Mouse (Mus musculus) ES-Bruce4 (cell line): ENCODE data around the gene B430305J03Rik. TPM values are rescaled to one million over a fixed set of nuclear protein-coding genes. Genes with fewer than 3 reads are reported as not detected.

Source experiments
- H3K27ac ChIP-seq: 2 replicates; pipeline ENCODE4 v1.5.1; 2012; ENCODE audit warnings: low read length, inconsistent platforms; ENCODE audit not compliant: insufficient read depth
- H3K27me3 ChIP-seq: 2 replicates; pipeline ENCODE4 v1.6.1; 2012; ENCODE audit warnings: mild to moderate bottlenecking, low read length, inconsistent platforms; ENCODE audit not compliant: control insufficient read depth, poor library complexity, insufficient read depth, severe bottlenecking
- H3K36me3 ChIP-seq: 2 replicates; pipeline ENCODE4 v1.6.1; 2012; ENCODE audit warnings: inconsistent platforms, mild to moderate bottlenecking, low read length, moderate library complexity; ENCODE audit not compliant: control insufficient read depth, poor library complexity, insufficient read depth, severe bottlenecking
- H3K4me1 ChIP-seq: one replicate; pipeline ENCODE4 v1.8.1; 2011; ENCODE audit warnings: low read length; ENCODE audit not compliant: control insufficient read depth, insufficient read depth
- H3K4me3 ChIP-seq: 2 replicates; pipeline ENCODE4 v1.5.1; 2011; ENCODE audit warnings: low read depth, mild to moderate bottlenecking, low read length
- H3K9ac ChIP-seq: 2 replicates; pipeline ENCODE4 v1.6.1; 2012; ENCODE audit warnings: low read depth, mild to moderate bottlenecking, inconsistent platforms; ENCODE audit not compliant: poor library complexity, severe bottlenecking
- H3K9me3 ChIP-seq: replicated peaks from 2 replicates; pipeline ENCODE4 v1.6.1; 2012; ENCODE audit warnings: mild to moderate bottlenecking, low read length, inconsistent platforms; ENCODE audit not compliant: control insufficient read depth, poor library complexity, insufficient read depth, severe bottlenecking
- CTCF ChIP-seq: IDR thresholded peaks from one replicate; pipeline ENCODE4 v1.8.1; 2011; ENCODE audit warnings: low read depth, low read length
- EP300 ChIP-seq: IDR thresholded peaks from 2 replicates; pipeline ENCODE4 v1.6.1; 2011; ENCODE audit warnings: low read depth, low read length; ENCODE audit not compliant: insufficient read depth
- POLR2A ChIP-seq: IDR thresholded peaks from one replicate; pipeline ENCODE4 v1.8.1; 2011; ENCODE audit warnings: low read length; ENCODE audit not compliant: insufficient read depth
- polyA plus RNA-seq: library from polyadenylated mRNA; stranded (reverse); fragments of >200 nt; gene quantifications from 2 replicates; pipeline ENCODE4 v1.2.4, GENCODE M21; 2011; ENCODE audit warnings: low read depth; ENCODE audit not compliant: missing spikeins, insufficient read depth, insufficient read length

The B430305J03Rik gene
- polyA plus RNA-seq, 1 experiment, result 0.70 TPM

GRCm38 (mm10) chr3:61364978-61365778 lies 573 bp downstream of the B430305J03Rik start:
- Histone ChIP-seq H3K27me3 (no peaks in the 10 kb centered on the region), H3K9ac (peak overlapping the region; percentile 91), H3K9me3 (no peaks in the 10 kb centered on the region), H3K4me3 (peak overlapping the region; percentile 92), H3K4me1 (peaks cover 1% of the 10 kb centered on the region), H3K27ac (no peak overlapping the region), H3K36me3 (no peaks in the 10 kb centered on the region)
- TF ChIP-seq POLR2A (no peak), EP300 (no peak), CTCF (no peak)

- peak overlapping the region; percentile 20; the same call in 1 of the 2 replicates for H3K27ac ChIP-seq
- H3K27me3 ChIP-seq, result no peaks in the 10 kb centered on the region
- peaks cover 1% of the 10 kb centered on the region for H3K4me1 ChIP-seq
- TF ChIP-seq CTCF, result no peak
- no peak for TF ChIP-seq POLR2A
- TF ChIP-seq EP300, result no peak
- peak overlapping the region; percentile 91 for H3K9ac ChIP-seq
- H3K36me3 ChIP-seq, result no peaks in the 10 kb centered on the region
- H3K4me3 ChIP-seq, result peak overlapping the region; percentile 92
- H3K9me3 ChIP-seq, result no peaks in the 10 kb centered on the region
Measured at GRCm38 (mm10) chr3:61364661-61364977, 1.1 kb downstream of the B430305J03Rik start.

GRCm38 (mm10) chr3:61363989-61364660 lies 1.6 kb downstream of the B430305J03Rik start:
- TF ChIP-seq POLR2A (peak; percentile 88), EP300 (0 out of 2 replicates have a peak, but pooled peaks have one; percentile 71), CTCF (no peak)
- Histone ChIP-seq H3K36me3 (no peaks in the 10 kb centered on the region), H3K4me3 (peak overlapping the region; percentile 94), H3K27me3 (no peaks in the 10 kb centered on the region), H3K4me1 (peaks cover 1% of the 10 kb centered on the region), H3K27ac (peak overlapping the region; percentile 82), H3K9me3 (no peaks in the 10 kb centered on the region), H3K9ac (peak overlapping the region; percentile 91)

GRCm38 (mm10) chr3:61363161-61363988 lies 2.4 kb downstream of the B430305J03Rik start:
- H3K9ac ChIP-seq, result peak overlapping the region; percentile 92
- peak overlapping the region; percentile 94 for H3K4me3 ChIP-seq
- no peaks in the 10 kb centered on the region for H3K36me3 ChIP-seq
- no peaks in the 10 kb centered on the region for H3K9me3 ChIP-seq
- H3K4me1 ChIP-seq, result peaks cover 1% of the 10 kb centered on the region
- TF ChIP-seq POLR2A (peak; percentile 59), EP300 (peak; percentile 86), CTCF (no peak)
- H3K27me3 ChIP-seq, result no peaks in the 10 kb centered on the region
- H3K27ac ChIP-seq, result peak overlapping the region; percentile 99

- no peak for TF ChIP-seq POLR2A
- no peak for TF ChIP-seq EP300
- TF ChIP-seq CTCF, result no peak
- no peaks in the 10 kb centered on the region for H3K9me3 ChIP-seq
- H3K27ac ChIP-seq, result peak overlapping the region; percentile 99
- no peaks in the 10 kb centered on the region for H3K27me3 ChIP-seq
- H3K9ac ChIP-seq, result peak overlapping the region; percentile 92
- H3K4me1 ChIP-seq, result peaks cover 1% of the 10 kb centered on the region
- peak overlapping the region; percentile 71 for H3K4me3 ChIP-seq
- no peaks in the 10 kb centered on the region for H3K36me3 ChIP-seq
Measured at GRCm38 (mm10) chr3:61362821-61363160, 3.0 kb downstream of the B430305J03Rik start.
